Mouse (Mus musculus) C2C12 (cell line): Measurements from ENCODE around the gene Dolk.

Experiments used
- CEBPB ChIP-seq: IDR thresholded peaks from one replicate; pipeline ENCODE4 v1.6.1; 2011; ENCODE audit warnings: low read depth, mild to moderate bottlenecking, control low read depth, moderate library complexity
- CTCF ChIP-seq: IDR thresholded peaks from one replicate; pipeline ENCODE4 v1.5.1; 2011; ENCODE audit not compliant: control insufficient read depth, insufficient read depth, insufficient read length
- MAX ChIP-seq: IDR thresholded peaks from one replicate; pipeline ENCODE4 v1.6.1; 2011; ENCODE audit warnings: mild to moderate bottlenecking, control low read depth
- MYOG ChIP-seq: IDR thresholded peaks from one replicate; pipeline ENCODE4 v1.6.1; 2011; ENCODE audit not compliant: control insufficient read depth, insufficient read length; ENCODE audit errors: extremely low read depth
- USF1 ChIP-seq: IDR thresholded peaks from one replicate; pipeline ENCODE4 v1.6.1; 2011; ENCODE audit warnings: low read depth, mild to moderate bottlenecking, control low read depth, moderate library complexity

- no peak for TF ChIP-seq CTCF
- no peak for TF ChIP-seq CEBPB
- no peak for TF ChIP-seq USF1
- TF ChIP-seq MYOG = no peak
- no peak for TF ChIP-seq MAX
Measured at GRCm38 (mm10) chr2:30244595-30245178, 41.4 kb downstream of the Dolk start.
